Mouse (Mus musculus): Measurements from ENCODE around the gene Dnase1l2. TPM values are rescaled to one million over a fixed set of nuclear protein-coding genes. Genes with fewer than 3 reads are reported as not detected.

The Dnase1l2 gene
- total RNA-seq (2021) = under 1 TPM; 0.76 to 0.89 TPM
- long read RNA-seq, experiment 1 = 0 reads
- long read RNA-seq, experiment 2, partial matches to known transcripts = 0 of 1 reads
- long read RNA-seq, experiment 2, other reads (novel, unspliced or antisense) = 1 of 1 reads

DNA sequence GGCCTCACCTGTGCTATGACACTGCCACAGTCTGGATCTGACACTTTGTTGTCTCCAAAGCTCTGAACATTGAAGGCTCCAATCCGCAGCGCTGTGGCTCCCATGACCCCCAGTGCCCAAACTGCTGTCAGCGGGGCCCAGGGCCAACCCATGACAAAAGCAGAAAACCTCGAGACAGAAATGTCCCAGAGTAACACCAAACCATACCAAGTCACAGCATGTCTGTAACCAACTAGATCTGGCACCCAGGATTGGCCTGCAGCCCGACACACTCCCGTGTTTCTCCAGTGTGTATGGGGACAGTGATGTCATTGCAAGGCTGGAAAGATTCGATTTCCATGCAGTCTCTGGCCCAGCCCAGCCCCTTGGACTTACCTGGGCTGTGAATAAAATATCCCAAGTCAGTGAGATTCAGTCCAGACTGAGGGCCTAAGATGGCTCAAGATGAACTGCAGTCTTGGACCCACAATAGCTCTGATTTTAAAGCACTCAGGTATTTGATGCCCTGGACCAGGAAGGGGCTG, at the start of gene Dnase1l2:
Dnase1l2 (minus strand) TSS at position 474 of the 524 bp plus-strand sequence.
- DNase-seq = no peak
- intact Hi-C loops (cut with DNase I; ENCODE audit: low total_unique reads) = no loop called here

DNA sequence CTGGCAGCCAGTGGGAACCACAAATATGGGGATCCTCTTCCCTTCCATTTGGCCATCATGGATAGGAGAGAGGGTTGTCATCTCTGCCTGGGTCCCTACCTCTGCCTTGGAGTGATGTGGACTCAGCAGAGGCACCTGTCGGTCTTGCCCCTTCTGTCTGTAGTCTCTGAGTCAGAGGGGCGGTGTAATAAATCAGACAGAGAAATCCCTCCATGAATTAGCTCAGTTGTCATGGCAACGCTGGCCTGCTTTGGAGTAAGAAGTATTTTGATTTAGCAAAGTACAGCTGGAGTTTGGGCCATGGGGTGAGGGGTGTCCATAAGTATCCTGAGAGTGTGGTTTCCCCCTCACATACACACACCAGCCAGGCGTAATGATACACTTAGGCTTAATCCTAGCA, 47.5 kb upstream of the Dnase1l2 start:
- intact Hi-C loops (cut with DNase I; ENCODE audit: low total_unique reads) = no loop called here
- no peak for DNase-seq

GRCm38 (mm10) chr17:24489265-24490030, 46.5 kb upstream of the Dnase1l2 start:
- no peak for DNase-seq
- intact Hi-C loops (cut with DNase I; ENCODE audit: low total_unique reads) = loop anchor here (5.0 kb wide), 1 partner anchor 38 kb away; the partner anchor contains the start of gene Traf7

DNA sequence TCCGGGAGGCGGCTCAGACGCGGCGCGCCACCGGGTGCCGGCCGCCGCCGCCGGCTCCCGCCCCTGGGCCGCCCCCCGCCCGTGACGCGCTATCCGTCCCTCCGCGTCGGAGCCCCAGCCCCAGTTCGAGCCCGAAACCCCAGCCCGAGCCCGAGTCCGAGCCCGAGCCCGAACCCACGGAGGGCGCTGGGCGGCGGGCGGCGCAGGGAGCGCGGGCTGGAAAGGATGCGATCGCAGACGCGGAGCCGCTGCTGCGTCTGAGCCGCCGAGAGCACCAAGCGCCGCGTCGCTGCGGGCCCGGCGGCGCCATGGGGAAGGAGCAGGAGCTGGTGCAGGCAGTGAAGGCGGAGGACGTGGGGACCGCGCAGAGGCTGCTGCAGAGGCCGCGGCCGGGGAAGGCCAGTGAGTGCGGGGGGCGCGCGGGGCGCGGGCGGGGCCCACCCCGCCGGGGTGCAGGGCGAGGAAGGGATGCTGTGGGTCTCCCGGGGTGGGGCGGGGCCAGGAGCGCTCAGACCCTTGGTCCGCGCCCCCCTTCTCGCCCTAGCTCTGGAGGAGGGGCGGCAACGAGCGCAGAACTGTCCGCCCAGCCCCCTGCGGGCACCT, 45.9 kb upstream of the Dnase1l2 start:
- no peak for DNase-seq
- intact Hi-C loops (cut with DNase I; ENCODE audit: low total_unique reads) = loop anchor here (5.0 kb wide), 1 partner anchor 39 kb away; the partner anchor contains the start of gene Traf7

- DNase-seq = no peak
- intact Hi-C loops (cut with DNase I; ENCODE audit: low total_unique reads) = loop anchor here (5.0 kb wide), 1 partner anchor 39 kb away; the partner anchor contains the start of gene Traf7
These were observed 45.3 kb upstream of the Dnase1l2 start, which contains the start of gene Caskin1 for GRCm38 (mm10) chr17:24488186-24488661. Gene Caskin1, plus strand, starts transcription at chr17:24488601.

- DNase-seq = no peak
These were observed 42.4 kb upstream of the Dnase1l2 start for GRCm38 (mm10) chr17:24485090-24485860.

DNA sequence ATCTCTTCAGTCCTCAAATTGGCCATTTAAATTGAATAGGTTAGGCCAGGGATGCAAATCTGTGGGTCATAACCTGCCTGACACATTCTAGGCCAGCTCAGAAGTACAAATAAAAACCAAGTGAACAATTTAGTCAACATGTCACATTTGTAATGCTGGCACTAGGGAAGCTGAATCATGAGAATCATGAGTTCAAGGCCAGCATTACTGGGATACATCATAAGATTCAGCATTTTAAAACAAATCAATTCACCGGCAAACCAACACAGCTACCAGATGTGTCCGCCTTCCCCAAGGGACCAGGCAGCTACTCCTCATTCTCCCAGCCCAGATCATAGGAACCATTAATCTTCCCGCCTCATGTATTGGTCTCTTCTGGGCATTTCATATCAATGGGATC, 40.6 kb upstream of the Dnase1l2 start:
- intact Hi-C loops (cut with DNase I; ENCODE audit: low total_unique reads) = loop anchor here (5.0 kb wide), 1 partner anchor 34 kb away; no protein-coding TSS in a partner anchor

More at GRCm38 (mm10) chr17:24485090-24485860, 42.4 kb upstream of the Dnase1l2 start:
- intact Hi-C loops (cut with DNase I; ENCODE audit: low total_unique reads) = loop anchor here (5.0 kb wide), 1 partner anchor 42 kb away; the partner anchor contains the start of gene Traf7

GRCm38 (mm10) chr17:24481027-24481815, 38.3 kb upstream of the Dnase1l2 start:
- intact Hi-C loops (cut with DNase I; ENCODE audit: low total_unique reads) = loop anchor here (5.0 kb wide), 1 partner anchor 36 kb away; no protein-coding TSS in a partner anchor
- DNase-seq = no peak

More for the DNA sequence above, 40.6 kb upstream of the Dnase1l2 start:
- no peak for DNase-seq

DNA sequence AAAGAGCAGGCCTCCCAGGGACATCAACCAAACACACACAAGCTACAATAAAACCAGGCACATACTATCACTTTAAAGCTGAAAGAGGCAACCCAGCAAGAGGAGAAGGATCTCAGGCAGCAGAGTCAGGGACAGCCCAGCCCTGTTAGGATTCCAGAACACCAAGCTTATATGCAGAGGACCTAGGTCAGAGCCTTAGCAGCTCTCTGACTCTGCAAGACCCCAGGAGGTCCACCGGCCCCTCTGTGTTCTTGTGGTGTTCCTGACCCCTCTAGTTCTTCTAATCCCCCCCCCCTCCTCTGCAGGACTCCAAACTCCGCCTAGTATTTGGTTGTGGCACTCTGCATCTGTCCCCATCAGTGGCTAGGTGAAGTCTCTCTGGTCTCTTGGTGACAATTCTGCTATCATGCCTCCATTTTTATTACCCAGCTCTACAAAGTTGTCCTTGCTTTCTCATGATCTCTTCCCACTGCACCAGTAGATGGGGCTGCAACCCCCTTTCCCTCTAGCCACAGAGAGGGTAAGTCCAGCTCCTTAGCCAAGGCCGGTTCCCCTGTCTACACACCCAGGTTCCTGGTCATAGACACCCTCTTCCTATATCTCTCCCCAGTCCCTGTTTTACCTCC, 37.4 kb upstream of the Dnase1l2 start:
- intact Hi-C loops (cut with DNase I; ENCODE audit: low total_unique reads) = loop anchor here (5.0 kb wide), 1 partner anchor 37 kb away; no protein-coding TSS in a partner anchor
- no peak for DNase-seq

- no peak for DNase-seq
- intact Hi-C loops (cut with DNase I; ENCODE audit: low total_unique reads) = no loop called here
These were observed 36.5 kb upstream of the Dnase1l2 start for GRCm38 (mm10) chr17:24479431-24479830.

- DNase-seq = peak; percentile 99
- intact Hi-C loops (cut with DNase I; ENCODE audit: low total_unique reads) = no loop called here
These were observed 35.9 kb upstream of the Dnase1l2 start, which contains the start of gene Mlst8 for GRCm38 (mm10) chr17:24478663-24479380. Gene Mlst8, minus strand, starts transcription at chr17:24479078.

- intact Hi-C loops (cut with DNase I; ENCODE audit: low total_unique reads) = no loop called here
- DNase-seq = no peak
These were observed 35.2 kb upstream of the Dnase1l2 start for GRCm38 (mm10) chr17:24477985-24478600.

DNA sequence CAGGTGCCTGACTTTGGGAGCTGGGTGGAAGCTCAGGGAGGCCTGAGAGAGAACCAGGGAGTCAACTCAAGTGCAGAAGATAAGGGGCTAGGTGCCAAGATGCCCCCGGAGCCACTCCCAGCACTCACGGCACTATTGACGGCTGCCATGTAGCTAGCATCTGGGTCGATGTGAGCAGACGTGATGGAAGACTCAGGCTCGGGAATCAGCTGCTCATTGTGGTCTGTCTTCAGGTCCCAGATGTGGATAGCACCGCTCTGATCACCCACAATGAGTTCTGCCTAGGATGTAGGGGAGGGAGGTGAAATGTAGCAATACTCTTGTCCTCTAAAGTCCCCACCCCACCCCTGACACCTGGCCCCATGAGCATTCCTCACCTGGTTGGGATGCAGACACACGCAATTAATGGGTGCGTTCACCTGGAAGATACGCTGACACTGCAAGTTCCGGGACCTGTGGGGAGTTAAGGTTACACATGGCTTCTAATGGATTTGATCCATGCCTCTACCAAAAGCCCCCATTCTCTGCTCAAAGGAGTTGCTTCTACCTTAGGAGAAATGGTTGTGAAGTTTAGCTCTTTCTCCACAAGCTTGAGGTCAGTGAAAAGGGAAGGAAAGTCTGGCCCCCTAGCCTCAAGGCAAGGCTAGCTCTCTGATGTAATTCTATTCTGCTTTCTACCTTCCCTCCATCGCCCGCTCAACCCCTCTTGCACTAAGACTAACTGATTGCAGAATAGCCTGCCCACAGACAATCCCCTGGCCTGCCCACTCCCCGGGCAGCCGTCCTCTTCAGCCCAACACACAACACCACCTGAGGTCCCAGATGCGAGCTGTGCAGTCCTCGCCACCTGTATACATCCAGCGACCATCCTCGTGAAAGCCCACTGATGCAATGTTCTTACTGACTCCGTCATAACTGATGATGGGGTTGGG, 34.4 kb upstream of the Dnase1l2 start:
- no peak for DNase-seq
- intact Hi-C loops (cut with DNase I; ENCODE audit: low total_unique reads) = no loop called here

GRCm38 (mm10) chr17:24476022-24476776, 33.3 kb upstream of the Dnase1l2 start:
- no peak for DNase-seq
- intact Hi-C loops (cut with DNase I; ENCODE audit: low total_unique reads) = no loop called here

DNA sequence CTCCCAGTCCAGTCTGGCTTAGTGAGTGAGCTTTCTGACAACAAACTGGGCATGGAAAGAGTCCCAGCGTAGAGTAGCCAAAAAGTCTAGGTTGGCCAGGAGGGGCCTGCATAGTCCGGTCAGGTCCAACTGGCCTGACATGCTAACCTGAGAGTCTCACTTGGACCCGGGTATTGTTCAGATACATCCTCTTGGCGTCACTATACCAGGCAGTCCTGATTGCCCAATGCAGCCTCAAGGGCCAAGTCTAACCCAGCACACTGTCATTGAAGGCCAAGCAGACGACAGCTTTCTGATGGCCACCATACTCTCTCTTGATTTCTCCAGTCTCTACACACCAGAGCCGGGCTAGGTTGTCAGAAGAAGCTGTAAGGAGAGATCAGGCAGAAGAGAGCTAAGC, 32.7 kb upstream of the Dnase1l2 start:
- intact Hi-C loops (cut with DNase I; ENCODE audit: low total_unique reads) = no loop called here

More for the DNA sequence above, 32.7 kb upstream of the Dnase1l2 start:
- no peak for DNase-seq
